In genomic region chr3:96338043-96338442, GRCm38 (mm10) we compare ENCODE assay signal across 25 mouse cellular contexts. TPM values are rescaled to one million over a fixed set of nuclear protein-coding genes. Genes with fewer than 3 reads are reported as not detected.
DNase-seq lines count a peak whose midpoint lies in the region; ATAC-seq and TF ChIP-seq lines count a peak whose summit lies in the region.
"Had no signal": no experiment of that assay in that cellular context is flagged by ENCODE, and none has a peak within 500 bp of the region (broad histone marks: within the 10 kb centered on the region; RNA-seq: fewer than 3 reads in every experiment).

No protein-coding gene starts in this region.

- no peak for TF ChIP-seq EP300 in MEL (IDR thresholded peaks at IDR 0.05; ENCODE audit: low read depth in 1 of 2, low read length in 2 of 2)

- no peaks in the 10 kb centered on the region; the same call in 1 of the 2 replicates for H3K79me2 ChIP-seq in MEL (ENCODE audit: control insufficient read depth, insufficient read depth, low read length, poor library complexity)

- H3K27ac ChIP-seq in midbrain, embryonic 10.5 days (replicated peaks): no peak overlapping the region
- no peak overlapping the region for H3K27ac ChIP-seq in midbrain, embryonic 15.5 days
- peak overlapping the region; percentile 29 for H3K27ac ChIP-seq in MEL (ENCODE audit: control insufficient read depth, low read depth, low read length)
- H3K27ac ChIP-seq in limb, embryonic 11.5 days (replicated peaks; ENCODE audit: low read depth, low read length): no peak overlapping the region
- H3K27ac ChIP-seq: heart, adult 2 months; hindbrain, embryonic 15.5 days; kidney, embryonic 15.5 days; liver, embryonic 15.5 days; lung, embryonic 15.5 days had no signal

- H3K4me2 ChIP-seq in midbrain, embryonic 15.5 days: no peak overlapping the region
- no peak overlapping the region for H3K4me2 ChIP-seq in limb, embryonic 11.5 days (ENCODE audit: low read depth, severe bottlenecking)
- H3K4me2 ChIP-seq: hindbrain, embryonic 15.5 days; kidney, embryonic 15.5 days; liver, embryonic 15.5 days; lung, embryonic 15.5 days had no signal

- DNase-seq in embryo, embryonic 10 days (ENCODE audit: low spot score): peak; percentile 3
- no peak for DNase-seq in embryo, embryonic 10.5 days (ENCODE audit: low spot score)
- DNase-seq in midbrain, embryonic 10.5 days (ENCODE audit: low spot score): peak; percentile 11
- DNase-seq in MEL (ENCODE audit: low read depth, low spot score): peak; percentile 90
- peak; percentile 19 for DNase-seq in limb, embryonic 11.5 days (ENCODE audit: low spot score)
- no peak for DNase-seq in spleen, adult 12 weeks (ENCODE audit: low spot score)
- DNase-seq: adrenal gland, adult 8-10 months; cerebellum, adult 11-12 months; gastrocnemius, postnatal 14 days; kidney, postnatal 36 days; layer of hippocampus, postnatal 36 days; lung, postnatal 36 days; right cerebral cortex, postnatal 25 days; thymus, postnatal 36 days had no signal

- H3K27me3 ChIP-seq in midbrain, embryonic 10.5 days (ENCODE audit: low read depth, poor library complexity, severe bottlenecking): peaks cover 95% of the 10 kb centered on the region
- H3K27me3 ChIP-seq in midbrain, embryonic 15.5 days (replicated peaks): peaks cover 80% of the 10 kb centered on the region
- H3K27me3 ChIP-seq in MEL (ENCODE audit: control insufficient read depth in 1 of 2, insufficient read depth in 2 of 2, low read length in 2 of 2): no peaks in the 10 kb centered on the region
- peaks cover 42% of the 10 kb centered on the region for H3K27me3 ChIP-seq in limb, embryonic 11.5 days (ENCODE audit: control insufficient read depth, insufficient read depth, low read length)

- peaks cover 17% of the 10 kb centered on the region for H3K4me1 ChIP-seq in midbrain, embryonic 10.5 days
- H3K4me1 ChIP-seq in midbrain, embryonic 15.5 days: no peaks in the 10 kb centered on the region
- H3K4me1 ChIP-seq in MEL (ENCODE audit: control insufficient read depth in 1 of 2, insufficient read depth in 2 of 2, low read length in 2 of 2): peaks cover 9 to 33% of the 10 kb centered on the region in 2 experiments
- H3K4me1 ChIP-seq in limb, embryonic 11.5 days (ENCODE audit: control insufficient read depth, insufficient read depth, low read length): 0 out of 2 replicates have a peak, but pooled peaks cover 4% of the 10 kb centered on the region
- H3K4me1 ChIP-seq: hindbrain, embryonic 15.5 days had no signal

- TF ChIP-seq POLR2A in MEL (IDR thresholded peaks at IDR 0.05; ENCODE audit: control insufficient read depth in 1 of 2, insufficient read depth in 1 of 2, low read depth in 1 of 2, low read length in 2 of 2, poor library complexity in 1 of 2): no peak

- H3K9ac ChIP-seq in midbrain, embryonic 15.5 days: no peak overlapping the region
- 0 out of 2 replicates have a peak overlapping the region, but pooled peaks have one; percentile 3 for H3K9ac ChIP-seq in MEL (ENCODE audit: control insufficient read depth, low read depth, low read length, poor library complexity, severe bottlenecking)
- H3K9ac ChIP-seq in limb, embryonic 11.5 days (ENCODE audit: low read length): no peak overlapping the region
- H3K9ac ChIP-seq: forebrain, postnatal 0 days; hindbrain, embryonic 15.5 days; kidney, embryonic 15.5 days; liver, embryonic 15.5 days; lung, embryonic 15.5 days had no signal

- WGBS in midbrain, embryonic 10.5 days: 91% methylated on average over 8 of the region's 8 CpGs
- 94% methylated on average over 8 of the region's 8 CpGs for WGBS in midbrain, embryonic 15.5 days
- 93% methylated on average over 8 of the region's 8 CpGs for WGBS in limb, embryonic 11.5 days

- H3K9me3 ChIP-seq in midbrain, embryonic 10.5 days (replicated peaks): no peaks in the 10 kb centered on the region
- H3K9me3 ChIP-seq in midbrain, embryonic 15.5 days: no peaks in the 10 kb centered on the region
- no peaks in the 10 kb centered on the region for H3K9me3 ChIP-seq in MEL (replicated peaks; ENCODE audit: insufficient read depth, low read length)
- H3K9me3 ChIP-seq in limb, embryonic 11.5 days (ENCODE audit: control insufficient read depth, low read length): no peaks in the 10 kb centered on the region
- H3K9me3 ChIP-seq: hindbrain, embryonic 15.5 days; kidney, embryonic 15.5 days; liver, embryonic 15.5 days; lung, embryonic 15.5 days had no signal

- H3K4me3 ChIP-seq in midbrain, embryonic 10.5 days: no peak overlapping the region
- no peak overlapping the region for H3K4me3 ChIP-seq in midbrain, embryonic 15.5 days
- H3K4me3 ChIP-seq in MEL (ENCODE audit: control insufficient read depth in 1 of 2, insufficient read depth in 1 of 2, low read depth in 2 of 2, low read length in 2 of 2): peak overlapping the region; percentile 13 to 57; a peak in 2 of 4 replicates
- H3K4me3 ChIP-seq in limb, embryonic 11.5 days (ENCODE audit: low read depth, low read length): no peak overlapping the region
- H3K4me3 ChIP-seq: heart, adult 2 months; hindbrain, embryonic 15.5 days; kidney, embryonic 15.5 days; liver, embryonic 15.5 days; lung, embryonic 15.5 days had no signal

- no peak for TF ChIP-seq CTCF in MEL (IDR thresholded peaks at IDR 0.05 in 2 of 3, conservative IDR thresholded peaks at IDR 0.05 in 1 of 3; ENCODE audit: control insufficient read depth in 1 of 3, insufficient read depth in 1 of 3, low read depth in 2 of 3, low read length in 3 of 3, poor library complexity in 1 of 3, severe bottlenecking in 1 of 3)

- no peak for TF ChIP-seq RAD21 in MEL (IDR thresholded peaks at IDR 0.05; ENCODE audit: low read depth, low read length)

- H3K36me3 ChIP-seq in midbrain, embryonic 10.5 days: no peaks in the 10 kb centered on the region
- H3K36me3 ChIP-seq in midbrain, embryonic 15.5 days (replicated peaks): no peaks in the 10 kb centered on the region
- H3K36me3 ChIP-seq in MEL (ENCODE audit: control insufficient read depth in 1 of 2, insufficient read depth in 2 of 2, low read length in 2 of 2): peaks cover 0 to 27% of the 10 kb centered on the region in 2 experiments; a peak in 2 of 4 replicates
- no peaks in the 10 kb centered on the region for H3K36me3 ChIP-seq in limb, embryonic 11.5 days (ENCODE audit: control insufficient read depth, insufficient read depth, low read length)
- H3K36me3 ChIP-seq: hindbrain, embryonic 15.5 days; kidney, embryonic 15.5 days; liver, embryonic 15.5 days; lung, embryonic 15.5 days had no signal

- ATAC-seq in midbrain, embryonic 15.5 days (replicated peaks): no peak
- no peak for ATAC-seq in limb, embryonic 11.5 days (ENCODE audit: insufficient number of reproducible peaks, low FRiP score, low TSS enrichment, low read depth)
- ATAC-seq: activated CD4-positive, CD25-positive, alpha-beta regulatory T cell, adult 4 months; forebrain, postnatal 0 days; intestine, postnatal 0 days; midbrain, embryonic 16.5 days had no signal

TF ChIP-seq in MEL, 35 proteins besides CTCF, POLR2A, EP300 and RAD21:
- TF ChIP-seq MAZ (IDR thresholded peaks at IDR 0.05; ENCODE audit: low read depth, low read length) (no peak), TAL1 (IDR thresholded peaks at IDR 0.05; ENCODE audit: low read length) (peak; percentile 63)

RNA-seq across cellular contexts. Expression of gene Fcgr1, which starts 44.3 kb away (rescaled TPM):
- polyA plus RNA-seq in midbrain, embryonic 10.5 days (2016; fragmentation: Nextera tagmentation; extraction: Ambion mirVana): 1.8 and 2.1 TPM in 2 replicates
- 1.0 and 1.7 TPM in 2 replicates for polyA plus RNA-seq in midbrain, embryonic 15.5 days (2015; fragmentation: Nextera tagmentation; extraction: Ambion mirVana)
- 3.4 and 4.7 TPM in 2 replicates for total RNA-seq in MEL (2012; rRNA removed)
- 1 to 10 TPM in 1 of 2 experiments, not detected in 1; 2.8 TPM for polyA plus RNA-seq in MEL (2012; ENCODE audit: insufficient read depth in 1 of 2, insufficient read length in 2 of 2, low read depth in 1 of 2, low replicate concordance in 2 of 2, missing spikeins in 1 of 2)
- polyA plus RNA-seq in limb, embryonic 11.5 days (2014; fragmentation: Nextera tagmentation; extraction: Ambion mirVana): 0.67 and 0.88 TPM in 2 replicates
- total RNA-seq: ES-E14 had no signal
- polyA plus RNA-seq: activated CD4-positive, CD25-positive, alpha-beta regulatory T cell, adult 4 months had no signal

Comparison
In these comparisons a context has a peak if more than half of its experiments do, and no peak if none do; other contexts are left out.
1. DNase-seq: peak in embryo, embryonic 10 days (single experiment), midbrain, embryonic 10.5 days (single experiment), MEL (single experiment) and limb, embryonic 11.5 days (single experiment); none in embryo, embryonic 10.5 days (single experiment) and spleen, adult 12 weeks (single experiment).
2. H3K4me3 ChIP-seq: peak in MEL (2 of 2); none in midbrain, embryonic 10.5 days (single experiment), midbrain, embryonic 15.5 days (single experiment) and limb, embryonic 11.5 days (single experiment).